8 mouse cellular contexts compared by ENCODE assay signal in genomic region chr4:127232028-127232427, GRCm38 (mm10). TPM values are rescaled to one million over a fixed set of nuclear protein-coding genes. Genes with fewer than 3 reads are reported as not detected.
DNase-seq lines count a peak whose midpoint lies in the region; ATAC-seq and TF ChIP-seq lines count a peak whose summit lies in the region.

No protein-coding gene starts in this region.

- ATAC-seq in forebrain, embryonic 16.5 days: peak; percentile 73

- no peaks in the 10 kb centered on the region for H3K27me3 ChIP-seq in forebrain, embryonic 16.5 days (replicated peaks; ENCODE audit: control insufficient read depth, insufficient read depth, low read length)

- peak; percentile 90 to 91 for DNase-seq in cerebellum, adult 18-20 months
- peak; percentile 74 to 80 for DNase-seq in layer of hippocampus, postnatal 36 days
- no peak for DNase-seq in ovary, postnatal 10 days (ENCODE audit: low spot score)
- DNase-seq in adrenal gland, postnatal 14 days: no peak
- DNase-seq in spleen, postnatal 4 days (ENCODE audit: low spot score in 2 of 2): no peak
- DNase-seq in thymus, postnatal 25 days: no peak

- peak overlapping the region; percentile 41; the same call in 1 of the 2 replicates for H3K9ac ChIP-seq in forebrain, embryonic 16.5 days (replicated peaks; ENCODE audit: low read depth, low read length)

- H3K27ac ChIP-seq in forebrain, embryonic 16.5 days (ENCODE audit: low read length): peak overlapping the region; percentile 90
- H3K27ac ChIP-seq in olfactory bulb, adult 2 months (ENCODE audit: insufficient read depth, low read depth, low read length): peak overlapping the region; percentile 89

- H3K4me3 ChIP-seq in forebrain, embryonic 16.5 days (replicated peaks; ENCODE audit: low read length): no peak overlapping the region
- H3K4me3 ChIP-seq in olfactory bulb, adult 2 months (ENCODE audit: insufficient read depth, low read depth, low read length): no peak overlapping the region

- peak; percentile 9; the same call in 1 of the 2 replicates for TF ChIP-seq CTCF in olfactory bulb, adult 2 months (IDR thresholded peaks at IDR 0.05; ENCODE audit: insufficient read depth, low read depth, low read length)

- H3K9me3 ChIP-seq in forebrain, embryonic 16.5 days (ENCODE audit: control insufficient read depth, low read length): no peaks in the 10 kb centered on the region

- no peaks in the 10 kb centered on the region for H3K36me3 ChIP-seq in forebrain, embryonic 16.5 days (ENCODE audit: control insufficient read depth, insufficient read depth)

- H3K4me1 ChIP-seq in forebrain, embryonic 16.5 days (replicated peaks; ENCODE audit: control insufficient read depth, insufficient read depth, low read length): peaks cover 43% of the 10 kb centered on the region
- peaks cover 54% of the 10 kb centered on the region for H3K4me1 ChIP-seq in olfactory bulb, adult 2 months (ENCODE audit: control insufficient read depth, insufficient read depth, low read length)

- WGBS in forebrain, embryonic 16.5 days: 6% methylated on average over 6 of the region's 6 CpGs
- WGBS in olfactory bulb, adult 2 months: 5% methylated on average over 6 of the region's 6 CpGs

- peak overlapping the region; percentile 47 for H3K4me2 ChIP-seq in forebrain, embryonic 16.5 days (ENCODE audit: low read length)

- no peak for TF ChIP-seq POLR2A in olfactory bulb, adult 2 months (IDR thresholded peaks at IDR 0.05; ENCODE audit: insufficient read depth, low read depth, low read length)

RNA-seq across cellular contexts. Expression of gene Smim12, which starts 11.6 kb away (rescaled TPM):
- polyA plus RNA-seq in forebrain, embryonic 16.5 days (2015; fragmentation: Nextera tagmentation; extraction: Ambion mirVana): 49.3 and 52.8 TPM in 2 replicates
- total RNA-seq in layer of hippocampus, postnatal 36 days (2021): 10 to 100 TPM; 51.2 to 59.5 TPM
- not detected in 2 replicates for polyA plus RNA-seq in olfactory bulb, adult 2 months (2012; ENCODE audit: insufficient read depth, insufficient read length, low replicate concordance, missing spikeins)
- total RNA-seq in adrenal gland, postnatal 14 days (2021): 36.3 and 44.5 TPM in 2 replicates

Comparison
In these comparisons a context has a peak if more than half of its experiments do, and no peak if none do; other contexts are left out.
1. DNase-seq: peak in cerebellum, adult 18-20 months (2 of 2) and layer of hippocampus, postnatal 36 days (2 of 2); none in ovary, postnatal 10 days (single experiment), adrenal gland, postnatal 14 days (single experiment), spleen, postnatal 4 days (0 of 2) and thymus, postnatal 25 days (single experiment).